Mouse (Mus musculus): ENCODE data around the gene Mapkapk2. TPM values are rescaled to one million over a fixed set of nuclear protein-coding genes. Genes with fewer than 3 reads are reported as not detected.
"Not testable (repeated sequence)": the region's sequence is repeated elsewhere in the genome, so short reads cannot be mapped to it uniquely, and the experiment has no call there.

The Mapkapk2 gene
- 44.7 and 45.7 TPM in 2 replicates for polyA plus RNA-seq (2014; fragmentation: Nextera tagmentation; extraction: Ambion mirVana)

DNA sequence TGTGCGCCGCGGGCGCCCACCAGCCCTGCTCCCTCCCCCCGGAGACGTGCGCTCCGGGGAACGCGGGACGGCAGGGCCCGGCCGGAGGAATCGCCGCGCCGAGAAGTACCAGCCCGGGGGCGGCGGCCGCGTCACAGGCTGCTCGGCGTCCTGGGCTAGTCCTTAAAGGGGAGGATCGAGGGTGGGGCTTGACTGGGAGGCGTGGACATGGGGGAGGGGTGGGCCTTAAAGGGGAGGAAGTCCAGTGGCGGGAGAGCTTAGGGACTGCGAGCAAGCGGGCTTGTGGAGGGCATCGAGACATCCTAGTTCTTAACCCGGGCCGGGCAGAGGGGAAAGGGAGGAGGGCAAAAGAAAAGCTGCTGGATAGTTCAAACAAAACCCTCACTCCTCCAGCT is at the start of gene Mapkapk2:
TSS of gene Mapkapk2 (minus strand) at position 127 of the 395 bp plus-strand sequence.
- Histone ChIP-seq H3K9me3 (replicated peaks; ENCODE audit: control insufficient read depth, low read length) (no peaks in the 10 kb centered on the region), H3K4me1 (ENCODE audit: control insufficient read depth, insufficient read depth, low read length) (peaks cover 2% of the 10 kb centered on the region; the same call in 1 of the 2 replicates), H3K36me3 (replicated peaks; ENCODE audit: control insufficient read depth, insufficient read depth, low read depth, low read length) (no peaks in the 10 kb centered on the region), H3K27me3 (ENCODE audit: control insufficient read depth, insufficient read depth, low read length) (no peaks in the 10 kb centered on the region), H3K4me2 (ENCODE audit: low read depth, low read length) (peak within 1 kb of the TSS; percentile 82), H3K9ac (replicated peaks; ENCODE audit: low read length) (peak within 1 kb of the TSS; percentile 92), H3K4me3 (ENCODE audit: low read depth, low read length) (peak within 1 kb of the TSS; percentile 95), H3K27ac (replicated peaks; ENCODE audit: low read depth, low read length) (peak within 1 kb of the TSS; percentile 75)
- ATAC-seq (replicated peaks; ENCODE audit: insufficient number of reproducible peaks, low FRiP score, low TSS enrichment, low read depth) = peak; percentile 94
- peak; percentile 96 for DNase-seq (ENCODE audit: low spot score)
- under 1% methylated on average over 20 of the region's 32 CpGs for WGBS

GRCm38 (mm10) chr1:131146181-131146614 is 48.6 kb upstream of the Mapkapk2 start:
- H3K27me3 ChIP-seq (ENCODE audit: control insufficient read depth, insufficient read depth, low read length) = no peaks in the 10 kb centered on the region
- H3K27ac ChIP-seq (replicated peaks; ENCODE audit: low read depth, low read length) = no peak overlapping the region
- H3K4me2 ChIP-seq (ENCODE audit: low read depth, low read length) = no peak overlapping the region
- no peak for ATAC-seq (replicated peaks; ENCODE audit: insufficient number of reproducible peaks, low FRiP score, low TSS enrichment, low read depth)
- no peaks in the 10 kb centered on the region for H3K36me3 ChIP-seq (replicated peaks; ENCODE audit: control insufficient read depth, insufficient read depth, low read depth, low read length)
- no peak overlapping the region for H3K9ac ChIP-seq (replicated peaks; ENCODE audit: low read length)
- DNase-seq (ENCODE audit: low spot score) = no peak
- H3K4me1 ChIP-seq (ENCODE audit: control insufficient read depth, insufficient read depth, low read length) = no peaks in the 10 kb centered on the region
- 87% methylated on average over 3 of the region's 3 CpGs for whole genome bisulfite sequencing
- H3K4me3 ChIP-seq (ENCODE audit: low read depth, low read length) = no peak overlapping the region
- no peaks in the 10 kb centered on the region for H3K9me3 ChIP-seq (replicated peaks; ENCODE audit: control insufficient read depth, low read length)

DNA sequence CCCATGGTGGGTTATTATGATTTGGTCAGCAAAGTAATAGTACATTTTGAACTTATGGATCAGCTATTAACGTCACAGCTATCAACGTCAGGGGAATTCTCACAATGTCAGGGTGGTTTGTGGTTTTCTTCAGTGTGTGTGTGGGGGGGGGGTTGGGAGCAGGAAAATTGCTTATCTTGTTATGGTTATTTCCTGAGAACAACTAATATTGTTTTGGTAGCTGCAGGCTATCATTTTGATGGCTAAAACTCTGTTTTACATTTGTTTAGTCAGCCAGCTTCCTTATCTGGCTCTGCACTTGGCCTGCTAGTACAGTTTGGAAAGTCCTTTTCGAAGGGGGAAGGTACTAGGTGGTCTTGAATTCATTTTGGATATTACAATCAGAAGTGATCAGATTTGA is 47.6 kb upstream of the Mapkapk2 start:
- H3K4me2 ChIP-seq (ENCODE audit: low read depth, low read length); ATAC-seq (replicated peaks; ENCODE audit: insufficient number of reproducible peaks, low FRiP score, low TSS enrichment, low read depth); H3K4me3 ChIP-seq (ENCODE audit: low read depth, low read length); H3K27ac ChIP-seq (replicated peaks; ENCODE audit: low read depth, low read length); H3K9me3 ChIP-seq (replicated peaks; ENCODE audit: control insufficient read depth, low read length); H3K36me3 ChIP-seq (replicated peaks; ENCODE audit: control insufficient read depth, insufficient read depth, low read depth, low read length); H3K9ac ChIP-seq (replicated peaks; ENCODE audit: low read length); H3K27me3 ChIP-seq (ENCODE audit: control insufficient read depth, insufficient read depth, low read length); DNase-seq (ENCODE audit: low spot score); H3K4me1 ChIP-seq (ENCODE audit: control insufficient read depth, insufficient read depth, low read length): not testable (repeated sequence)
- 84% methylated on average over 3 of the region's 3 CpGs for WGBS

DNA sequence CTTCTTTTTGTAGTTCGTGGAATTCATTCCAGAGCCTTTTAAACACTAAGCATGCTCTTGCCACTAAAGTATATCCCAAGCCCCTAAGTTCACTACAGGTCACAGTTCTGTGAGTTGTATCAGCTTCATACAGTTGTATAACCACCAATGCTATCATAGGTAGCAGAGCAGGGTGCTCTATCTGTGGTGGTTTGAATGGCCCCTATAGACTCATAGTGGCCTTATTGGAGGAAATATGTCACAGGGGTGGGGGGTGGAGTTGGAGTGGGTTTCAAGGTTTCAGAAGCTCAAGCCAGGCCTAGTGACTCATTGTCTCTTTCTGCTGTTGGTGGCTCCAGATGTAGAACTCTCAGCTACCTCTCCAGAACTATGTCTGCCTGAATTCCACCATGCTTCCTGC is 44.8 kb upstream of the Mapkapk2 start:
- H3K36me3 ChIP-seq (replicated peaks; ENCODE audit: control insufficient read depth, insufficient read depth, low read depth, low read length) = no peaks in the 10 kb centered on the region
- H3K4me1 ChIP-seq (ENCODE audit: control insufficient read depth, insufficient read depth, low read length) = no peaks in the 10 kb centered on the region
- H3K27ac ChIP-seq (replicated peaks; ENCODE audit: low read depth, low read length) = no peak overlapping the region
- H3K9ac ChIP-seq (replicated peaks; ENCODE audit: low read length) = no peak overlapping the region
- DNase-seq (ENCODE audit: low spot score) (no peak), ATAC-seq (replicated peaks; ENCODE audit: insufficient number of reproducible peaks, low FRiP score, low TSS enrichment, low read depth) (no peak)
- no peaks in the 10 kb centered on the region for H3K27me3 ChIP-seq (ENCODE audit: control insufficient read depth, insufficient read depth, low read length)
- H3K4me3 ChIP-seq (ENCODE audit: low read depth, low read length) = no peak overlapping the region
- H3K4me2 ChIP-seq (ENCODE audit: low read depth, low read length) = no peak overlapping the region
- H3K9me3 ChIP-seq (replicated peaks; ENCODE audit: control insufficient read depth, low read length) = no peaks in the 10 kb centered on the region
- 88% methylated on average over 1 of the region's 1 CpGs for WGBS

DNA sequence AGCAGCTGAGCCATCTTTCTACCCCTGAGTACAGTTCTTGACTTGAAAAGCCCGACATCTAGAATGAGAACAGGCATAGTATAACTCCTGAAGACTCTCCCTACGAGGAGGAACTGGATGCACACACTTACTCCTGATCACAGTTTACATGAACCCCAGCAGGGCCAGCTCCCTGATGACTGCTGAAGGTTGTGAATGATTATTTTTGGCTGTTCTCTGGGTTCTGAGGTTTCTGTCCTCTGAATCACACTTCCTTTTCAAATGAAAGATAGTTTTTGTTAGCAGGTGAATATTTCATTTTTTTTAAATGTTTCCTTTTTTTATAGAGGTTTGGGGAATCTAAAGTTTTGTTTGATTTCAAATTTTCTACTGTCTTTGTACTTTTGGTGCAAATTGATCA is 43.8 kb upstream of the Mapkapk2 start:
- WGBS = 65% methylated on average over 2 of the region's 2 CpGs
- ATAC-seq (replicated peaks; ENCODE audit: insufficient number of reproducible peaks, low FRiP score, low TSS enrichment, low read depth) = no peak

DNA sequence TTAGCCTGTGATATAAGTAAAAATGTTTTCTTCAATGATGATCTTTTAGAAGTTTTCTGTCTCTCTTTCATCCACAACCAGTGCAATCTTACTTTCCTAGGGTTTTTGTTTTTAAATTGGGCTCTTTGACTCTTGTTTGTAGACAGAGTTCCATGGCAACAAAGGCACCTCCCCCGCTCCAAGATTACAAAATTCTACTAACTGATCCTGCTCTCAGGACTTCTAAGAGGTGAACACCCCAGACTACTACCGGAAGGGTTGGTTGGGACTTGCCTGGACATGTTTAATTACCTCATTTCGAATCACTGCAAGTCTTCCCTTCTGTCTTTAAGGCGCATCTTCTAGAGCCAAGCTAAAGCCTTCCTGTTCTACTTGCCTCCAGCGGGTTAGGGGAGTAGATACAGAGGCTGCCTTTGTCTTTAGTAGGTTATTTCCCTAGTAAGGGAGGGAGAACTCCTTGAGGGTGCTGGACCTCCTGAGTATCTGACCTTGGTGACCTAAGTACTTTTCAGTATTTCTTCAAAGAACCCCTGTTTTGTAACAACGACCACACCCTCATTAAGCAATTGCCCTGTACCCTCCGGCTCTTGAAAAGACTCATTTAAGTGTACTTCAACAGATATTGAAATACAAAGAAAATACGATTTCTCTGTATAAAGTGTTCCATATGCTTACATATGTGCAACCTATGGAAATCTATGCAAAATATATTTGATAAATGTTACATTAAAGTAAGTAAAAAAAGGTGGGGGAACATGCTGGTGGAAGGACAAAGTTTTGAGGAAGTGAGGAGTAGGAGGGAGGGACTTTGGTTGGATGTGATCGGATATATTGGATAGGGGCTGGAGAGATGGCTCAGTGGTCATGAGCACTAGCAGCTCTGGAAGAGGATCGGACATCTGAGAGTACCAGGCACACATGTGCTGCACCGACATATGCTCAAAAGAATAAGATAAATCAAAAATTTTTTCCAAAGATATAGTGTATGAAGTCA is 41.8 kb upstream of the Mapkapk2 start:
- Histone ChIP-seq H3K4me3 (ENCODE audit: low read depth, low read length) (no peak overlapping the region; the same call in 1 of the 2 replicates), H3K9me3 (replicated peaks; ENCODE audit: control insufficient read depth, low read length) (no peaks in the 10 kb centered on the region), H3K9ac (replicated peaks; ENCODE audit: low read length) (no peak overlapping the region), H3K27ac (replicated peaks; ENCODE audit: low read depth, low read length) (no peak overlapping the region), H3K4me2 (ENCODE audit: low read depth, low read length) (no peak overlapping the region), H3K36me3 (replicated peaks; ENCODE audit: control insufficient read depth, insufficient read depth, low read depth, low read length) (no peaks in the 10 kb centered on the region), H3K27me3 (ENCODE audit: control insufficient read depth, insufficient read depth, low read length) (no peaks in the 10 kb centered on the region), H3K4me1 (ENCODE audit: control insufficient read depth, insufficient read depth, low read length) (no peaks in the 10 kb centered on the region)
- DNase-seq (ENCODE audit: low spot score) = peak; percentile 21
- WGBS = 49% methylated on average over 11 of the region's 11 CpGs
- ATAC-seq (replicated peaks; ENCODE audit: insufficient number of reproducible peaks, low FRiP score, low TSS enrichment, low read depth) = no peak

More for the DNA sequence above, 43.8 kb upstream of the Mapkapk2 start:
- Histone ChIP-seq H3K27ac (replicated peaks; ENCODE audit: low read depth, low read length) (no peak overlapping the region), H3K4me3 (ENCODE audit: low read depth, low read length) (no peak overlapping the region), H3K27me3 (ENCODE audit: control insufficient read depth, insufficient read depth, low read length) (no peaks in the 10 kb centered on the region), H3K9me3 (replicated peaks; ENCODE audit: control insufficient read depth, low read length) (no peaks in the 10 kb centered on the region), H3K4me1 (ENCODE audit: control insufficient read depth, insufficient read depth, low read length) (no peaks in the 10 kb centered on the region), H3K9ac (replicated peaks; ENCODE audit: low read length) (no peak overlapping the region), H3K4me2 (ENCODE audit: low read depth, low read length) (no peak overlapping the region), H3K36me3 (replicated peaks; ENCODE audit: control insufficient read depth, insufficient read depth, low read depth, low read length) (no peaks in the 10 kb centered on the region)
- no peak for DNase-seq (ENCODE audit: low spot score)

- peak; percentile 93 for ATAC-seq (replicated peaks; ENCODE audit: insufficient number of reproducible peaks, low FRiP score, low TSS enrichment, low read depth)
- H3K36me3 ChIP-seq (replicated peaks; ENCODE audit: control insufficient read depth, insufficient read depth, low read depth, low read length) = no peaks in the 10 kb centered on the region
- peak within 1 kb of the TSS; percentile 68 for H3K4me3 ChIP-seq (ENCODE audit: low read depth, low read length)
- peak within 1 kb of the TSS; percentile 70 for H3K27ac ChIP-seq (replicated peaks; ENCODE audit: low read depth, low read length)
- peak within 1 kb of the TSS; percentile 55 for H3K9ac ChIP-seq (replicated peaks; ENCODE audit: low read length)
- 7% methylated on average over 49 of the region's 49 CpGs for WGBS
- DNase-seq (ENCODE audit: low spot score) = peak; percentile 95
- no peaks in the 10 kb centered on the region for H3K4me1 ChIP-seq (ENCODE audit: control insufficient read depth, insufficient read depth, low read length)
- H3K4me2 ChIP-seq (ENCODE audit: low read depth, low read length) = peak within 1 kb of the TSS; percentile 62
- no peaks in the 10 kb centered on the region for H3K9me3 ChIP-seq (replicated peaks; ENCODE audit: control insufficient read depth, low read length)
- no peaks in the 10 kb centered on the region for H3K27me3 ChIP-seq (ENCODE audit: control insufficient read depth, insufficient read depth, low read length)
Measured at GRCm38 (mm10) chr1:131138191-131139016, 40.8 kb upstream of the Mapkapk2 start, which contains the start of gene Dyrk3. Gene Dyrk3 (minus strand): TSS chr1:131138340.
